Mouse (Mus musculus): Measurements from ENCODE around the gene Dock11. TPM values are rescaled to one million over a fixed set of nuclear protein-coding genes. Genes with fewer than 3 reads are reported as not detected.

Dock11 gene
- total RNA-seq, 1 experiment from 2014 or later, result 250 TPM

DNA sequence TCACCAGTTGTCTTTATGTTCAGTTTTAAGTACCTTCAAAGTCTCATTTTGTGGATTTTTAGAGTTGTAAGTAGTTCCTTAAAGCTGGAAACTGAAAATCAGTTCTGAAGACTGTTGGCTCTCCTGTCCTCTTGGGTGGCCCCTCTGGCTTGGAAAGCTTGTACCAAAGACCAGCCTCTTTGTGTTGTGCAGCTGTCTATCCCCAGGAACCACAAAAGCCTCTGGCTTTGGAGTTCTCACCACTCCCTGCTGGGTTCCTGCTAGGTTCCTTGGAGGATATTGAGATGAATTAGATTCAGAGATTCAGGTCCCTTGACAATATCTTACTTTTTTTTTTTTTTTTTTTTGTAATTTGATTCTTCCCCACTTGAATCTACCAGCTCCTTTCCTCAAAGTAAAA, 44.3 kb downstream of the Dock11 start:
- ATAC-seq (ENCODE audit: extremely low read depth, insufficient number of reproducible peaks, low FRiP score, poor library complexity, severe bottlenecking), result no peak

DNA sequence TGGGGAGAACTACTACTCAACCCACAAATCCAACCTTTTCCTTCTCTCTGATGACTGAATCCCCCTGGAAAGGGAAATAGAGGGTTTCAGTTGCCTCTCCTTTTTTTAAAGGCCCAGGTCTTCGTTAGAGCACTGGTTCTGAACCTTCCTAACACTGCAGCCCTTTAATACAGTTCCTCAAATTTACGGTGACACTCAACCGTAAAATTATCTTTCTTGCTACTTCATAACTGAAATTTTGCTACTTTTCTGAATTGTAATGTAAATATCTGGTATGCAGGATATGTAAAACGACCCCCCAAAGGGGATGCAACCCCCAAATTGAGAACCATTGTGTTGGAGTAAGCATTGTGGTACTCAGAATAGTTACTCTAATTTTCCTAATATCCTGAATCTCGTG, 49.5 kb downstream of the Dock11 start:
- ATAC-seq (ENCODE audit: extremely low read depth, insufficient number of reproducible peaks, low FRiP score, poor library complexity, severe bottlenecking), result no peak

DNA sequence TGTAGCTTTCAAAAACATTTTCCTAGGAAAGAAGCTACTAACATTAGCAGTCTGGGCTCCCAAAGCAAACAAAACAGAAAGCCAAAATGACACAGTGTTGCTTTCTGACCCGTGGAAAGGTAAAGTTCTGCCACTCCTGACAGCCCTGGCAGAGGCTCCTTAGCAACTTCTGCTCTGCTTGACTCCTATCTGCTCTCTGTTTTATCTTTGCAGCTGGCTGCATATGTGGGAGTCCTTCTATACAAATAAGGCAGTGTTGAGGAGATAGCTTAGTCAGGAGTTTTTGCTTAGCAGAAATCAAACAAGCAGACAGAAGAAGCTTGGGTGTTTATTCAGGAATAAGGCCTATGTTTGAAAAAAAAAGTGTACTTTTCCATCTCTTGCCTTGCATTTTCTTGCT, 57.8 kb downstream of the Dock11 start:
- ATAC-seq (ENCODE audit: extremely low read depth, insufficient number of reproducible peaks, low FRiP score, poor library complexity, severe bottlenecking), result no peak

DNA sequence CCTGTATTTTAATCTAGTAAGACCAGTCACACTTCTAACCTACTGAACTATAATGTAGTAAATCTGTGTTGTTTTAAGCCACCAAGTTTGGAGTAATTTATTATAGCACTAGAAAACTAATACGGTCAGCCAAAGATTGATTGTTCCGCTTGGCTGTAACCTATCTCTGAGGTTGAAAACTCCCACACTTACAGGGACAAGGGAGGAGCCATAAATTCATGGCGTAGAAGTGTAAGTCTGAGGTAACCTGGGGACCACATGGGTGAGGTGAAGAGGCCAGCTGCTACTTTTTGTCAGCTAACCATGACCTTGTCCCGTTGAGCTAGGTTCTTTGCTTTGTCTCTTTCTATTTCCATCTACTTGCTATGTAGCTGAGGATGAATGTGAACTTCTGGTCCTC, 61.5 kb downstream of the Dock11 start:
- ATAC-seq (ENCODE audit: extremely low read depth, insufficient number of reproducible peaks, low FRiP score, poor library complexity, severe bottlenecking), result no peak

DNA sequence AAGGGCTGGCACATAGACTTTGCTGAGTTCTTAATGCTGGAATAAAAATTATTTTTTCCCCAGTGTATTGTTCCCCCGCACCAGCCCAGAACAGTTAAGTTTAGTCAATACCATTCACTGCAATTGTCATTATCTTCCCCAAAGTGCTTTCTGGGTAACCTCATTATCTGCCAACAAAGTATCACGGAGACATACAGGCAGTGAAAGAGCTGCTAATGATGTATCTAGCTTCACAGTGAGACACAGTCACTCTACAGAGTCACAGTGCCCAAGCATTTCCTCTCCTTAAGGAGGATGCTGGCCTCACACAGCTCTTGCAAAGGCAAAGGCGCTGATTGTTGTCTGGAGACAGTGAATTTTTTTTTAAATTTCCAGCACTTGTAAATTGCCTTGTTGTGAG, 63.3 kb downstream of the Dock11 start:
- ATAC-seq (ENCODE audit: extremely low read depth, insufficient number of reproducible peaks, low FRiP score, poor library complexity, severe bottlenecking), result no peak

DNA sequence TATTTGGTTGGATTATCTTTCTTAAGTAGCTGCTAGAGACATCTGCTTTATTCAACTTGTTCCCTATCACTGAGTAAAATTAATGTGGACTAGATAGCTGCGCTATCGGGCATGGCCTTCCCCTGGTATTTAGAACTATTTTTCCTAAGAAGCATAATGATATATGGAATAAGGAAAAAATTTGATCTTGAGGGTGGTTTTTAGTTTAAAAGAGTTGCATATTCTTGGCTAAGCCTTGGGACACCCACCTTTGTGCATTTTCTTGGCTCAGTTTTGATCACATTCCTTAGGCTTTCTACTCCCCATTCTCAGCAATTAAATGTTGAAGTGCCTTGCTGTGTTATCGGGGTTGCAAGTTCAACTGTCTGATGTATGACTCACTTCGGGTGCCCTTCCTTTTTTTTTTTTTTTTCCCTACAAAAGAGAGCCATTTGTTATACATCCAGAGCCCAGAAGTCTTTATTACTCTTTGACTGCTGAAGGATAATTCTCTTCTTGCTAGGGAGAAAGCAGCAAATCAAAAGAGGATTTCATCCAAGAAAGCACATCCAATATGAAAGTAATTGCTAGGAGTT, 64.0 kb downstream of the Dock11 start:
- ATAC-seq (ENCODE audit: extremely low read depth, insufficient number of reproducible peaks, low FRiP score, poor library complexity, severe bottlenecking), result no peak

DNA sequence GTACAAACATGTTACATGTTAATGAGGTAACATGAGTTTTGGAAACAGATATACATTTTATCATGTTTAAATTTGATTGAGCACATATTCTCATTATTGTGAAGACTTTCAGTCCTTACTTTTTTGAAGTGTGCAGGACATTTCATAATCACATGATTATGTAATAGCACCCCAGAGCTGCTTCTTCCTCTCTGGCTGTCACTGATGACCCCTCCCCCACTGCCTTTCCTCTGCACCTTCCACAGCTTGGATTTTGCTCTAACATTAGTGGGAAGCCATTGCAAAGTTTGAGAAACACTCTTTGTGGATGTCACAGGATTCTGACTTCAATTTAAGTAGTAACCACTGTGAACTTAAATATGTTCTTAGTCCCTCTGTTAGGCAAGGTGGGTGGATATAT, 67.6 kb downstream of the Dock11 start:
- no peak for ATAC-seq (ENCODE audit: extremely low read depth, insufficient number of reproducible peaks, low FRiP score, poor library complexity, severe bottlenecking)

DNA sequence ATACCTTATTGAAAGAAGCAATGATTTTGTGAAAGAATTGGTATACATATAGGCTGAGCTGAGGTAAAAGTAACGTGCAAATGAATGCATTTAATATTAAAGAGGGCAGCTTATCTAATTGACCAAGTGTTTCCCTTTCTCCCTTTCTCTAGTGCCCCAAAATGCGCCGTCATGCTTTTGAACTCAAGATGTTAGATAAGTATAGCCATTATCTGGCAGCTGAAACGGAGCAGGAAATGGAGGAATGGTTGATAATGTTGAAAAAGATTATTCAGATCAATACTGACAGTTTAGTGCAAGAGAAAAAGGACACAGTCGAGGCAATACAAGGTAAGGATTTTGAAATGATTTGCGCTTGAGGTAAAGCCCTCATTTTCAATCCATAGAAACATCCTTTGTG, 74.5 kb downstream of the Dock11 start:
- no peak for ATAC-seq (ENCODE audit: extremely low read depth, insufficient number of reproducible peaks, low FRiP score, poor library complexity, severe bottlenecking)

DNA sequence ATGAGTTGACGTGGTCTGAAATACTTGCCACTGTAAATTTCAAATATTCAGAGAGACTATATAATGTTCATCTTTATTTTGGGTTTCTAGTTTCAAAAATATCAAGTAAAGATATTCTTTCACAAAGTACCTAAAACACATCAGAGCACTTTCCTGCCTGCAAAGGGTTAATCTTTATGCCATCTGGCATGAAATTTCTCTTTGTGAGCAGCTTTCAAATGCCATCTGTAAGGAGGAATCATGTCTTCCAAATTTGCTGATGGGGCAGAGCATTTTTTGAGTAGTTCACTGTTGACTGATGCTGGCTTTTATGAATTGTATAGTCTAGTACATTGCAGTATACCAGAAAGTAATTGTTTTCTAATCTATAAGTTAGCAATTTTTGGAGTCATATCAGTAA, 80.6 kb downstream of the Dock11 start:
- ATAC-seq (ENCODE audit: extremely low read depth, insufficient number of reproducible peaks, low FRiP score, poor library complexity, severe bottlenecking), result no peak

DNA sequence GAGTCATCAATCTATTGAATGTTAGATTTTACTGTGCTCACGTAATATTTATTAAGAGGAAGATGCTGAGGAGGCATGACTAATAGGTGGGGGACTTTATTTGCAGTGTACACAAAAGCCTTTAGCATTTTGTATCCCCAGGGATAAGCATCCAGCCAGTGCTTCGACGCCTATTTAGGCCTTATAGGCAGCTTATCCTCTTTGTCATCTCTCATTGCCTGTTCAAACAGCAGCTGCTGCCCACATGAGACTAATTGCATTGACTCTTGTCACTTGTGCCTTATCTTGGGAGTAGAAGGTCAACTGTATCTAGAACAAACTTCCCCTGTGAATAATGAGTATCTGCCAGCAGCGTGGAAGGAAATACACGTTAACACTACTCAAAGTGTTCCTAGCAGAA, 88.0 kb downstream of the Dock11 start:
- ATAC-seq (ENCODE audit: extremely low read depth, insufficient number of reproducible peaks, low FRiP score, poor library complexity, severe bottlenecking), result no peak

DNA sequence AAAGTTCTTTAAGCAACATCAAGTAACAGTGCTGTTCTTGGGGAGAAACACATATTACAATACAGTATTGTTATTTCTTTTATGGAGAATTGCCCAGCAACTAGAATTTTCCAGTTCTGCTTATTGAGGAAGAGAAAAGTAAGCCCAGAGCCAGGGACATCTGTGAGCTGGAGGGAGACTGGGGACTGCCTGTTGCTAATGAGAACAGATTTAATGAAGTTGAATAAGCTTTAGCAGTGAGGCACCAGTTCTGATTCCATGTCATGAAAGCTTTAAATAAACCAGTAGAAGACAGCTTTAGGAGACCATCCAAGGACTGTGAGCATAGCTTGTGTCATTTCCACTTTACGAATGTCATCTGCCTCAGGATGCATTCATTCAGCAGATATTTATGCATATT, 99.3 kb downstream of the Dock11 start:
- ATAC-seq (ENCODE audit: extremely low read depth, insufficient number of reproducible peaks, low FRiP score, poor library complexity, severe bottlenecking), result no peak

DNA sequence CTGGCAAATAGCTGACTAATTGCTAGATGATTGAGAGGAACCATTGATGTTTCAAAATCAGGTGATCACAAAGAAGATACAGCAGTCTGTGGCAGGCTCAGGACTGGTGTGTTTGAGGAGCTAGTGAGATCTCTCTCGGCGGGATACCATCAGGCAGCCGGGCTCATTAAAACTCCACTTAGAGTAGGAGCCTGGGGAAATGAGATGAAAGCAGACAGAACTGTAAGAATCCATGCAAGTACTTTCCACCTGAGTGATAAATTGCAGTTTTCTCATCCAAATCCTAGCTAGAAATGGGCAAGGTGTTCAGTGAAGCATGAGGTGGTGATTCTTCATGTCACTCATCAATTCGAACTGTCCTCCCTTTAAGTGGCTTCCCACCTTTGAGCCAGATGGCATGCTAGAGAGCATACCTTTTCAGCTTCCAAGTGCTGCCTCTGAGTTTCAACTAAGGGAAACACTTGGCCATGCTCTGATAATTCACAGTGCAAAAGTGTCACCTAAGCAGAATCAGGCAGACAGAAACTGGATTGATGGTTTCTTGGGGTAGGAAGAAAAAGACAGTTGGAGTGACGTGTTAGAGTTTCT, 102.0 kb downstream of the Dock11 start:
- no peak for ATAC-seq (ENCODE audit: extremely low read depth, insufficient number of reproducible peaks, low FRiP score, poor library complexity, severe bottlenecking)

DNA sequence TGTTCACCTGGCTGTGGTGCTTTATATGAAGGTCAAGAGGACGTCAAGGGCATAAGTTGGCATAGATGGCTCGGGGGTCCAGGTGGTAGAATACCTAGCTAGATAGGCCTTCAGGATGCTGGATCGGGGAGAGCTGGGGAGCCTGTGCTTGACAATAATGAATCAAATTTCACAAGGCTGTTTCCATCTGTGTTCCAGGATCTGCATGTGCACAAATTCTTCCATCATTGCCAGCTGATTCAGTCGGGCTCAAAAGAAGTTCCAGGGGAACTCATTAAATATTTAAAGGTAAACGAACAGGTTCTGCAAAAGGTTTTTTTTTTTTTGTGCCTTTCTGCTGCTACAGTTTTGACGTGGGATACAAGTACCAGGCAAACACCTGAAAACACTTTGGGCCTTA, 105.6 kb downstream of the Dock11 start:
- ATAC-seq (ENCODE audit: extremely low read depth, insufficient number of reproducible peaks, low FRiP score, poor library complexity, severe bottlenecking), result no peak

DNA sequence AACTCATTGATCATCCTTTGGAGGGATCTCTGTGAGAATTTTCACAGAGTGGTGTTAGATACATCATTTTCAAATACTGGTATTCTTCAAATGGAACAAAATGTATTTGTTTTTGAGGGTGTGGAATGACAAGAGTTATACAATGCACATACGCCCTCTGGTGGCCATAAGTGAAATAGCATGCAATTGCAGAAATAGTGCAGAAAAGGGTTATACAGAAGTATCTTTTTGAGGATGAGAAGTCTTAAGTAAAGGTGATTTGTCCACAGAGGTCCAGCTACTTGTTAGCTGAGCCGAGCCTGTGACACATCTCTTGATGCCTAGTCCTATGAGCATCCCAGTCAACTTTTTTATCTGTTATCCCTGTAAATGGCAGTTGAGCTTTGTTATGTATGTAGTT, 108.4 kb downstream of the Dock11 start:
- ATAC-seq (ENCODE audit: extremely low read depth, insufficient number of reproducible peaks, low FRiP score, poor library complexity, severe bottlenecking), result no peak

DNA sequence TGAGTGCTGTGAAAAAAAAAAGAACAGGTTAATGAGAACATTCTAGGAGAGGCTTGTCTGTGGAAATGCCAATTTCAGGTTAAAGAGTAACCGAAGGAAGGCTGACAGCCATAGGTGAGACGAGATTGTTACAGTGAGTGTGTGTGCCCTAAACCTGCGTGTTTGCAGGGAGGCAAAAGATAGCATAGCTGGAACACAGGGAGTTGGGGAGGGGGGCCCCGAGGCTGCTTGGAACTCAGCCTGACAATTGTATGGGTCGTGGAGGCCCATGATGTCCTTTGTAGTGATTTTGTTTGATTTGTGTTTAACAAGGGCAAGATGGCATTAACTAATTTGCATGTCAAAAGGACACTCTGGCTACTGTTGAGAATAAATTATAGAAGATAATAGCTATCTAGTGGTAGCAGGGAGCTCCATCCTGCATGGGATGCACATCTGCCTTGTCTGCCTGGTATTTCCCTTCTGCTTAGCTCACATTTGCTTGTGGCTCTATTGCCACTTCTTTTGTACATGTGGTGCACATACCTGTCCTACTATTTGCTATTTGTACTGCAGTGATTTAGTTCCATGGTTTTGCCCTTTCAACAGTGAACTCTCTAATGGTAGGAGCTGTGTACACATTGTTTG, 109.3 kb downstream of the Dock11 start:
- no peak for ATAC-seq (ENCODE audit: extremely low read depth, insufficient number of reproducible peaks, low FRiP score, poor library complexity, severe bottlenecking)

DNA sequence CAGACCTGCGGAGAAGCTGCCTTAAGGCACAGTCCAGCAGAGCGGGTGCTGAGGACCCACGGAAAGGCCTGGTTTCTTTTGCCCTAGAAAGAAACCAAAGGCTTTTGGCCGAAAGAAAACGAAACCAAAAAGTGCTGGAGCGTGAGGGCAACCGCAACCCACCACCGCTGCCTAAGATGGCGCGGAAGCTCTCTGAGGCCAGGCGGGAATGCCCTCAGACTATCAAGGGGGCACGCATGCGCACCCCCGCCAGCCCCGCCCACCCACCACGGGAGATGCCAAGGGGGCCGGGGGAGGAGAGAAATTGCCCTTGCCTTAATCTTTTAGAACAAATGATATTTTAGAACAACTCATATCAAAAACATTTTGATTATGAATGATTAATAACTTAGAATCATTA, 137.0 kb downstream of the Dock11 start:
- no peak for ATAC-seq (ENCODE audit: extremely low read depth, insufficient number of reproducible peaks, low FRiP score, poor library complexity, severe bottlenecking)

DNA sequence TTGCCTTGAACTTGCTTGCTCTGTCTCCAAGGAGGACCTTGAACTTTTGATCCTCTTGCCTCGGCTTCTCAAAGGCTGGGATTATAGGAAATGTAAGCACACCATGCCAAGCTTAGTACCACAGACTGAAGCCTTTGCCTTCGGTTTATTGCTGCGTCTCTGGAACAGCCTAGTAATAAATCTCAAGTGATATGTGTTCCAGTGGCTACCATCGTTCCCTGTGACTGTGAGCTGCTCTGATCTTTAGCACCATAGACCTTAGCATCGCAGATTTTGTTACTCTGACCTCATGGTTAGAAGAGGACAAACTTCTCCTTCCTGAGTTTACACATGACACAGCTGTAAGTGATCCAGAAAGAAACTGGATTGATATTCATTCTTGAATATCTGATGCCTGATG, 142.5 kb downstream of the Dock11 start:
- ATAC-seq (ENCODE audit: extremely low read depth, insufficient number of reproducible peaks, low FRiP score, poor library complexity, severe bottlenecking), result no peak

DNA sequence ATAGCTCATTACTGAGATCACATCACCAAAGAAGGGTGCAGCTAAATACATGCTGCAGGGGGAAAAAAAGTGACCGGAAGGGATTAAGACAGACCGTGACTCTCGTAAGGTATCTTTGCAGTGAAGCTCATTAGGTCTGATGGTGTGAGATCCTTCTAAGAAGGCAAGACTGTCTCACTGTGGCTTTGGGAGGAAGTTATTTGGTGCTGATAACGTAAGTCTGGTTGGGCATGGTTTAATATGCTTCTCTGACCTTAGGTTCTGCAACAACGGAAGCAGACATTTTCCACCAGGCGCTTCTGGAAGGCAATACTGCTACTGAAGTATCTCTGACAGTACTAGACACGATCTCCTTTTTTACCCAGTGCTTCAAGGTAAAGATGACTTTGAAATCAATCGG, 145.4 kb downstream of the Dock11 start:
- no peak for ATAC-seq (ENCODE audit: extremely low read depth, insufficient number of reproducible peaks, low FRiP score, poor library complexity, severe bottlenecking)

DNA sequence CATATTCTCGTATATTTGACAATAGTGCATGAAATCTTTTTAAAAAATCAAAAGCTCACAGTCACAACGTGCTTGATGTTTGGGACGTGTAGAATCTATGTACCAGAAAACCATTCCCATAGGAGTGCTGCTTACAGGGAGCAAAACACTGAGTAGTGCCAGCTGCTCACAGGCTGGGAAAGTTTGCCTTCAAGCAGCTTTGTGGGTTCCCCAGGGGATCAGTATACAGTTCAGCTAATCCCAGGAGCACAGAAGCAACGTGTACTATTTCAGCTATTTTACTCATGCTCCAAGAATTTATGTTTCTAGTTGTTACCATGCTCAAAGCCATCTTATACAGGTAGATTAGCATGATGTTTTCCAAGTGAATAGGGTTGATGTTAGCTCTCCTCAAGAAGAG, 157.1 kb downstream of the Dock11 start:
- no peak for ATAC-seq (ENCODE audit: extremely low read depth, insufficient number of reproducible peaks, low FRiP score, poor library complexity, severe bottlenecking)

DNA sequence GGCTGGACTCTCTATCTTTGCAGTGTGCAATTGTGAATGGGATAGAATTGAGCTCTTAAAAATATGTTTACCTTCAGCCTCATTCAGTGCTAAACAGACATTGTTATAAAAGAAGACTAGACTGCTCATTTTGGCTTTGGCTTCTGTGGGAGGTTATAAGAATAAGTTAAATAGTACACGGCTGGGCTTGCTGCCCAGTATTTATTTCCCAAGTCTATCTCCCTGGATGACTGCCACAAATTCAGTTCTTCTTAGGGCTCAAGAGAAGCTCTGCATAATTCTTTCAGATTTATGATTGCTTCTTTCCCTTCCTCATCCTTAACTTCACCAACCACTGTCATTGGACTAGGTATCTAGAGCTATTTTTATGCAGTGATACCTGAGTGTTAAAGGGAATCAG, 158.8 kb downstream of the Dock11 start:
- no peak for ATAC-seq (ENCODE audit: extremely low read depth, insufficient number of reproducible peaks, low FRiP score, poor library complexity, severe bottlenecking)

DNA sequence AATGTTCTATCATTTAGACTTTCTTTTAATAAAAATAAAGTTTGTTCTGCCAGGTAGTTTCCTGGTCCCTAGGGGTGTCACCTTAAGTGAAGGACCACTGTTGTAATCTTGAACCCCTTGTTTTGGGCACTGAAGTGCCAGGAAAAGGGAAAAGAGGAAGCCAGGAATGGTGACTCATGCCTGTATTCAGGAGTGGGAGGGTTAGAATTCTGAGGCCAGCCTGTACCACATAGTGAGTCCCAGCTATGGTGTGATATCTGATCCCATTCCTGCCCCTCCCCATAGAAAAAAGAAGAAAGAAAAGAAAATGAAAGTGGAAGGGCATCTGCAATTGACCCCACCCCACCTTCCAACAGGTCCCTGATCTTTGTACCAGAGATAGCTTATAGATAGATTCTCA, 161.7 kb downstream of the Dock11 start:
- ATAC-seq (ENCODE audit: extremely low read depth, insufficient number of reproducible peaks, low FRiP score, poor library complexity, severe bottlenecking), result no peak

Data from neutrophil, adult 5-6 weeks (primary cell).